Mouse (Mus musculus) megakaryocyte-erythroid progenitor cell, adult 5-6 weeks (primary cell): ENCODE results near the gene Plekhm1. TPM values are rescaled to one million over a fixed set of nuclear protein-coding genes. Genes with fewer than 3 reads are reported as not detected.

Source experiments
- ATAC-seq: replicated peaks from 2 replicates; pipeline ENCODE4 v1.8.0; 2016; ENCODE audit warnings: mild to moderate bottlenecking, inconsistent platforms; ENCODE audit not compliant: severe bottlenecking, poor library complexity, low FRiP score, low TSS enrichment
- total RNA-seq, 2 experiments: library from RNA; stranded (forward) in 1 of 2; stranded (reverse) in 1 of 2; fragments of 200-1000, 215-1000 nt in 1 of 2; fragments of >200 nt in 1 of 2; fragmentation: Nextera tagmentation in 1 of 2; gene quantifications; 2 replicates each; pipeline ENCODE4 v1.2.3; 2014 to 2017

The Plekhm1 gene
- total RNA-seq, 2 experiments from 2014 or later: 2.2 to 16.3 TPM

GRCm38 (mm10) chr11:103345408-103346091, 66.9 kb downstream of the Plekhm1 start:
- no peak for ATAC-seq

- no peak for ATAC-seq
These were observed 67.8 kb downstream of the Plekhm1 start for GRCm38 (mm10) chr11:103344494-103345332.

GRCm38 (mm10) chr11:103343881-103344280, 68.6 kb downstream of the Plekhm1 start:
- no peak for ATAC-seq

- ATAC-seq: no peak
These were observed 69.4 kb downstream of the Plekhm1 start for GRCm38 (mm10) chr11:103343063-103343462.

- no peak for ATAC-seq
These were observed 71.8 kb downstream of the Plekhm1 start for GRCm38 (mm10) chr11:103340677-103341076.

- no peak for ATAC-seq
These were observed 72.4 kb downstream of the Plekhm1 start for GRCm38 (mm10) chr11:103340130-103340529.

- no peak for ATAC-seq
These were observed 72.9 kb downstream of the Plekhm1 start for GRCm38 (mm10) chr11:103339414-103340119.

GRCm38 (mm10) chr11:103338671-103339070, 73.8 kb downstream of the Plekhm1 start:
- no peak for ATAC-seq

GRCm38 (mm10) chr11:103338119-103338518, 74.4 kb downstream of the Plekhm1 start:
- ATAC-seq: no peak

GRCm38 (mm10) chr11:103337180-103337579, 75.3 kb downstream of the Plekhm1 start:
- ATAC-seq: no peak

- ATAC-seq: no peak
These were observed 76.9 kb downstream of the Plekhm1 start for GRCm38 (mm10) chr11:103335561-103335960.

- no peak for ATAC-seq
These were observed 77.6 kb downstream of the Plekhm1 start for GRCm38 (mm10) chr11:103334925-103335324.

- ATAC-seq: no peak
These were observed 78.6 kb downstream of the Plekhm1 start for GRCm38 (mm10) chr11:103333719-103334398.

- no peak for ATAC-seq
These were observed 79.4 kb downstream of the Plekhm1 start for GRCm38 (mm10) chr11:103332890-103333651.

GRCm38 (mm10) chr11:103332186-103332889, 80.1 kb downstream of the Plekhm1 start:
- ATAC-seq: peak; percentile 70

- no peak for ATAC-seq
These were observed 80.8 kb downstream of the Plekhm1 start for GRCm38 (mm10) chr11:103331502-103332185.

- ATAC-seq: no peak
These were observed 81.7 kb downstream of the Plekhm1 start for GRCm38 (mm10) chr11:103330651-103331319.
